Mouse (Mus musculus) forebrain, embryonic 15.5 days (tissue): Measurements from ENCODE around the gene Golim4. TPM values are rescaled to one million over a fixed set of nuclear protein-coding genes. Genes with fewer than 3 reads are reported as not detected.

ENCODE experiments used
- ATAC-seq: fragments of 200-750 bp; cut with Nextera tagmentation; replicated peaks from 2 replicates; pipeline ENCODE4 v1.8.0; 2017; ENCODE audit warnings: mild to moderate bottlenecking, moderate TSS enrichment, moderate library complexity
- H3K27ac ChIP-seq: fragments of 300-500 bp; sonication (generic); replicated peaks from 2 replicates; pipeline ENCODE4 v1.5.1; 2015; ENCODE audit warnings: mild to moderate bottlenecking, inconsistent platforms
- H3K27me3 ChIP-seq: fragments of 300-500 bp; sonication (generic); 2 replicates; pipeline ENCODE4 v1.6.1; 2015; ENCODE audit warnings: inconsistent platforms
- H3K36me3 ChIP-seq: fragments of 300-500 bp; sonication (generic); 2 replicates; pipeline ENCODE4 v1.6.1; 2015; ENCODE audit warnings: mild to moderate bottlenecking, inconsistent platforms
- H3K4me1 ChIP-seq: fragments of 300-500 bp; sonication (generic); 2 replicates; pipeline ENCODE4 v1.6.1; 2015; ENCODE audit warnings: inconsistent platforms
- H3K4me2 ChIP-seq: fragments of 300-500 bp; sonication (generic); replicated peaks from 2 replicates; pipeline ENCODE4 v1.6.1; 2015; ENCODE audit warnings: mild to moderate bottlenecking, inconsistent platforms
- H3K4me3 ChIP-seq: fragments of 300-500 bp; sonication (generic); 2 replicates; pipeline ENCODE4 v1.5.1; 2015; ENCODE audit warnings: mild to moderate bottlenecking, inconsistent platforms
- H3K9ac ChIP-seq: fragments of 300-500 bp; sonication (generic); replicated peaks from 2 replicates; pipeline ENCODE4 v1.6.1; 2015; ENCODE audit warnings: mild to moderate bottlenecking, inconsistent platforms
- H3K9me3 ChIP-seq: fragments of 300-500 bp; sonication (generic); 2 replicates; pipeline ENCODE4 v1.6.1; 2016; ENCODE audit warnings: inconsistent platforms
- WGBS: fragments of 180-500 bp; shearing (Covaris S2); methylation state at CpG from one replicate; pipeline ENCODE4 v1.1.7; 2015; ENCODE audit warnings: mixed read lengths; 5-methylcytosine and 5-hydroxymethylcytosine counted together
- polyA plus RNA-seq: library from polyadenylated mRNA; unstranded; fragments of >200 nt; fragmentation: Nextera tagmentation; extraction: Ambion mirVana; gene quantifications from 2 replicates; pipeline ENCODE4 v1.2.1, GENCODE M21; 2015

The Golim4 gene
- polyA plus RNA-seq, 1 experiment from 2014 or later = 31.5 TPM

DNA sequence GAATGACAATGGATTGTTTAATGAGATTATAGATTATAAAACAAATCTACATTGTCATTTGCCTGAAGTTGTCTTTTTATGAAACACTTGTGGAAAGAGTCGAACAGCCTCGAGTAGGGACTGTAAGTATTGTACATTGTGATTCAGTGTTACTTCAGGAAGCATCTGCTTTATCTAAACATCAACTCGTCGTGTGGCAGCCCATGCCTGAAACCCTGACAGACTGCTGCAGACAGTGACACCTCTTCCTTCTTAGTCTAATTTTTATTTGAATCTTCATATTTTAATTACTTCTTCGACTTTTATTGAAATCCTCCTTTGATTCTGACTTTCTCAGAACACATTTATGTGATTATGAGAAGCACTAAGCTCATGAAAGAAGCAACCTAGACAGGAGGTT is 7.4 kb downstream of the Golim4 start:
- Histone ChIP-seq H3K9me3 (no peaks in the 10 kb centered on the region), H3K27ac (no peak overlapping the region), H3K27me3 (no peaks in the 10 kb centered on the region), H3K4me2 (no peak overlapping the region), H3K4me1 (peaks cover 17% of the 10 kb centered on the region), H3K9ac (no peak overlapping the region), H3K4me3 (no peak overlapping the region), H3K36me3 (no peaks in the 10 kb centered on the region)
- 74% methylated on average over 5 of the region's 5 CpGs for WGBS
- no peak for ATAC-seq

DNA sequence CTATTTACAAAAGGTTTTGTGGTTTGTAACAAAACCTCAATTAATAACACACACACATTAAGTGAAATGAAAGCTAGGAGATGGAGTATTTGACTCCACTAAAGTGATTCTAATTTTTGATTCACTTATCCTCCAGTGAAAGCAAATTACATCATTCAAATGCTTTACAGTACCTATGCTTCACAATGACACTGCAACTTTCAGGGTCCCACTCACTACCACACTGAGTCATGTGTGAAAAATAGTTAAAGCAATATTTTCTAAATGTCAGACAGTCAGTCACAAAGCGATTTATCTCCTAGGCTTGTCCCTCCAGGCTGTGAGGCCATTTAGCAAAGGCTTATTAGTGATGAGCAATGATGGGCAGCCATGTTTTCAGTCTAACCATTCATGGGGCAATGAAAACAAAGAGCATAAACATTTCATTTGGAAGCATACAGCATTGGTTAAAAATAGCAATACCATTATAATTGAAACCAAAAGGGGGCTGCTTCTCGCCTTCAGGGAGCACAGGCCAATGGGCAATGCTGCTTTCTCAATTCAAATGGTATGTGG is 8.1 kb downstream of the Golim4 start:
- Histone ChIP-seq H3K9me3 (no peaks in the 10 kb centered on the region), H3K4me1 (peaks cover 9% of the 10 kb centered on the region), H3K27ac (no peak overlapping the region), H3K4me2 (no peak overlapping the region), H3K4me3 (no peak overlapping the region), H3K9ac (no peak overlapping the region), H3K27me3 (no peaks in the 10 kb centered on the region), H3K36me3 (no peaks in the 10 kb centered on the region)
- 88% methylated on average over 2 of the region's 2 CpGs for WGBS
- no peak for ATAC-seq

DNA sequence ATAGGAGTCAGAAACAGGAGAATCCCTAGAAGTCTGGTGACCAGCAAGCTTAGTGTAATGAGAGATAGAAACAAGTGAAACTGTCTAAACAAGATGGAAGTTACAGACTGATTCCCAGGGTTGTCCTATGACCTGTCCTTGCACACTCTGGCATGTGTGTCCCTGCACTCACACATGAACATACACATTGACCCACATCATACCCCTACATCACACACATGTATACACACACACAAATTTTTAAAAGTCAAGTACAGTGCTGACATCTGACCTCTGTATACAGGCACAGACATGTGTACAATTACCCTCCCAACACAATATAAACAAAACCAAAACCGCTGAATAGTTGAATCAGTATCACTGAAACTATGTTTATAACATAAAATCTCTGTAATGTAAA is 8.7 kb downstream of the Golim4 start:
- H3K36me3 ChIP-seq = no peaks in the 10 kb centered on the region
- H3K27me3 ChIP-seq = no peaks in the 10 kb centered on the region
- no peaks in the 10 kb centered on the region for H3K9me3 ChIP-seq
- peaks cover 6% of the 10 kb centered on the region for H3K4me1 ChIP-seq
- 97% methylated on average over 1 of the region's 1 CpGs for WGBS
- no peak overlapping the region for H3K4me2 ChIP-seq
- no peak for ATAC-seq
- H3K27ac ChIP-seq = no peak overlapping the region
- H3K9ac ChIP-seq = no peak overlapping the region
- no peak overlapping the region for H3K4me3 ChIP-seq

DNA sequence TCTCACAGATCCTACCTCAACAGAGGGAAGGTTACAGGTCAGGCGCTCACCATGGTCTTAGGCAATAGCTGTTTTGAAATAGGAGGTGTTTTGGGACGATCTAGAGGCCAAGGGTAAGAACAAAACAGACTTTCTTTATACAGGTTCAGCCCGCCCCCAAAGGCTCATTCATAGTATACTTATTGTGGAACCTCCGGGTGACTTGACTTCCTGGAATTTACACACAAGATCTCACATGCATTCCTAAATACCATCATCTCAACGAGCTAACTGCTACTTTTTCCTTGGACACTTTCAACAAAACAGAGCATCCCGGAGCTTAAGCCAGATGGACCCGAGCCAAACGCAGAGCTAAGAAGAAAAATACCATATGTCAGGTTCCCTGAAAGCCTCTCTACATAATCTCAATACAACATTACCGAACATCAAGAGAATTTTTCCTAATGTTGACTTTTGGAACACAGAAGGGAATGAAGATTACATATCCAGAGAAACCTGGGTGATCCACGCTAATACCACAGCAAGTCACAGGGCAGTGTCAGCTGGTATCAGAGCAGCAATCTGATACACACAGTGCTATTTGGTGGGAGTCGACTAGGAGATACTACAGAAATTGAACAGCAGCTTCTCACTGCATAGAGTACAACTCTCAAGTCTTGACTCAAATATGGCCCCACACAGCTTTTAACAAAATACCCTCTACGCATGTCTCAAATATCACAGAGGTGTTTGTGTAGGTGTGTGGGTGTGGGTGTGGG is 14.3 kb downstream of the Golim4 start:
- no peaks in the 10 kb centered on the region for H3K27me3 ChIP-seq
- no peaks in the 10 kb centered on the region for H3K36me3 ChIP-seq
- peaks cover 13% of the 10 kb centered on the region for H3K4me1 ChIP-seq
- H3K9ac ChIP-seq = no peak overlapping the region
- no peak overlapping the region for H3K4me3 ChIP-seq
- H3K27ac ChIP-seq = peak overlapping the region; percentile 35
- H3K9me3 ChIP-seq = no peaks in the 10 kb centered on the region
- ATAC-seq = peak; percentile 72
- WGBS = 61% methylated on average over 12 of the region's 12 CpGs
- H3K4me2 ChIP-seq = no peak overlapping the region

- H3K4me1 ChIP-seq = peaks cover 13% of the 10 kb centered on the region
- 55% methylated on average over 1 of the region's 1 CpGs for WGBS
- no peak overlapping the region for H3K9ac ChIP-seq
- no peak overlapping the region for H3K4me3 ChIP-seq
- no peaks in the 10 kb centered on the region for H3K9me3 ChIP-seq
- H3K27me3 ChIP-seq = no peaks in the 10 kb centered on the region
- no peak for ATAC-seq
- H3K27ac ChIP-seq = no peak overlapping the region
- no peak overlapping the region for H3K4me2 ChIP-seq
- H3K36me3 ChIP-seq = no peaks in the 10 kb centered on the region
Measured at GRCm38 (mm10) chr3:75941864-75942263, 14.9 kb downstream of the Golim4 start.

GRCm38 (mm10) chr3:75936152-75936551 is 20.6 kb downstream of the Golim4 start:
- H3K4me1 ChIP-seq = no peaks in the 10 kb centered on the region
- WGBS = 95% methylated on average over 2 of the region's 2 CpGs

GRCm38 (mm10) chr3:75930659-75931225 is 26.0 kb downstream of the Golim4 start:
- Histone ChIP-seq H3K4me1 (no peaks in the 10 kb centered on the region), H3K9ac (no peak overlapping the region), H3K27ac (no peak overlapping the region), H3K36me3 (no peaks in the 10 kb centered on the region), H3K27me3 (no peaks in the 10 kb centered on the region), H3K9me3 (no peaks in the 10 kb centered on the region), H3K4me2 (no peak overlapping the region), H3K4me3 (no peak overlapping the region)
- ATAC-seq = no peak
- 85% methylated on average over 2 of the region's 2 CpGs for WGBS

More at GRCm38 (mm10) chr3:75936152-75936551, 20.6 kb downstream of the Golim4 start:
- H3K27me3 ChIP-seq = no peaks in the 10 kb centered on the region
- H3K4me2 ChIP-seq = no peak overlapping the region
- no peak overlapping the region for H3K27ac ChIP-seq
- no peaks in the 10 kb centered on the region for H3K36me3 ChIP-seq
- no peaks in the 10 kb centered on the region for H3K9me3 ChIP-seq
- no peak for ATAC-seq
- H3K9ac ChIP-seq = no peak overlapping the region
- H3K4me3 ChIP-seq = no peak overlapping the region

GRCm38 (mm10) chr3:75929926-75930548 is 26.7 kb downstream of the Golim4 start:
- Histone ChIP-seq H3K9me3 (no peaks in the 10 kb centered on the region), H3K36me3 (no peaks in the 10 kb centered on the region), H3K4me1 (no peaks in the 10 kb centered on the region), H3K4me3 (no peak overlapping the region), H3K9ac (no peak overlapping the region), H3K27ac (no peak overlapping the region), H3K4me2 (no peak overlapping the region), H3K27me3 (no peaks in the 10 kb centered on the region)
- no peak for ATAC-seq
- 95% methylated on average over 7 of the region's 7 CpGs for WGBS

GRCm38 (mm10) chr3:75926327-75926726 is 30.4 kb downstream of the Golim4 start:
- no peak overlapping the region for H3K4me3 ChIP-seq
- no peaks in the 10 kb centered on the region for H3K27me3 ChIP-seq
- no peaks in the 10 kb centered on the region for H3K36me3 ChIP-seq
- no peak overlapping the region for H3K9ac ChIP-seq
- ATAC-seq = no peak
- H3K9me3 ChIP-seq = no peaks in the 10 kb centered on the region
- 56% methylated on average over 3 of the region's 3 CpGs for WGBS
- no peak overlapping the region for H3K4me2 ChIP-seq
- peaks cover 5% of the 10 kb centered on the region; the same call in 1 of the 2 replicates for H3K4me1 ChIP-seq
- H3K27ac ChIP-seq = no peak overlapping the region

DNA sequence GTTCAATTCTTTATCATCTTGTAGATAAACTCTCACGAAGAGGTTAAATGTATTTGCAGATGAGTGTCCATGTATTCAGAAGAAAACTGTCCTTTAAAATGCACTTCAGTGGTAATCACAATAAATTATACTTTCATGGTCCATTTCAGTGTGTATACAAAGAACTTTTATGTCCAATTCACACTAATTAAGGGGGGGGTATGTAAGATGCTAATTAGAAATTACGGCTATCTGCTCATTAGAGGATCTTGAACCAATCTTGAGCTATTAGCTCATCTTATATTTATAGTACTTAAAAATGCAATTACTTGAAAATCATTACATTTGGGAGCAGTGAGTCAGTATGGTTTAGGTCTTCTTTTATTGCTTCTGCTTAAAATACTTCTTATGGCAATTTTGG is 31.6 kb downstream of the Golim4 start:
- WGBS = 20% methylated on average over 2 of the region's 2 CpGs
- no peak overlapping the region for H3K9ac ChIP-seq
- H3K27ac ChIP-seq = no peak overlapping the region
- no peak overlapping the region for H3K4me2 ChIP-seq
- ATAC-seq = no peak
- H3K4me1 ChIP-seq = peaks cover 5% of the 10 kb centered on the region; the same call in 1 of the 2 replicates
- H3K4me3 ChIP-seq = no peak overlapping the region
- H3K9me3 ChIP-seq = no peaks in the 10 kb centered on the region
- H3K27me3 ChIP-seq = no peaks in the 10 kb centered on the region
- H3K36me3 ChIP-seq = no peaks in the 10 kb centered on the region

- WGBS = 91% methylated on average over 17 of the region's 17 CpGs
- no peak for ATAC-seq
- no peaks in the 10 kb centered on the region for H3K9me3 ChIP-seq
- no peaks in the 10 kb centered on the region for H3K36me3 ChIP-seq
- no peak overlapping the region for H3K9ac ChIP-seq
- no peak overlapping the region for H3K4me2 ChIP-seq
- H3K4me3 ChIP-seq = no peak overlapping the region
- H3K27me3 ChIP-seq = no peaks in the 10 kb centered on the region
- no peak overlapping the region for H3K27ac ChIP-seq
- peaks cover 9% of the 10 kb centered on the region; the same call in 1 of the 2 replicates for H3K4me1 ChIP-seq
Measured at GRCm38 (mm10) chr3:75917770-75918503, 38.8 kb downstream of the Golim4 start.

GRCm38 (mm10) chr3:75912786-75913185 is 44.0 kb downstream of the Golim4 start:
- Histone ChIP-seq H3K4me1 (peaks cover 14% of the 10 kb centered on the region), H3K4me2 (no peak overlapping the region), H3K36me3 (no peaks in the 10 kb centered on the region), H3K9ac (no peak overlapping the region), H3K4me3 (no peak overlapping the region), H3K27ac (no peak overlapping the region), H3K27me3 (no peaks in the 10 kb centered on the region), H3K9me3 (no peaks in the 10 kb centered on the region)
- WGBS = 75% methylated on average over 4 of the region's 4 CpGs
- no peak for ATAC-seq
